Mouse (Mus musculus): ENCODE measurements around the gene Fam78a. TPM values are rescaled to one million over a fixed set of nuclear protein-coding genes. Genes with fewer than 3 reads are reported as not detected.

Gene Fam78a
- polyA plus RNA-seq, 1 experiment from 2014 or later = 26.7 TPM

Small RNAs within 50 kb of the gene (microRNA-seq; reads per million reads assigned to microRNA genes)
- gene Mir7674 = 1.1 reads per million

Other genes starting within 250 kb of the Fam78a start
- not detected in 2 replicates for gene Fibcd1, start 238.9 kb downstream of the Fam78a start, polyA plus RNA-seq (2015; fragmentation: Nextera tagmentation; extraction: Ambion mirVana)
- 0.43 and 0.68 TPM in 2 replicates for gene Lamc3, start 197.6 kb downstream of the Fam78a start, polyA plus RNA-seq (2015; fragmentation: Nextera tagmentation; extraction: Ambion mirVana)
- gene Aif1l, start 134.7 kb downstream of the Fam78a start, polyA plus RNA-seq (2015; fragmentation: Nextera tagmentation; extraction: Ambion mirVana) = 45.9 and 46.7 TPM in 2 replicates
- gene Nup214, start 110.4 kb downstream of the Fam78a start, polyA plus RNA-seq (2015; fragmentation: Nextera tagmentation; extraction: Ambion mirVana) = 54.7 and 55.1 TPM in 2 replicates
- 15.9 and 16.1 TPM in 2 replicates for gene Plpp7, start 10.7 kb upstream of the Fam78a start, polyA plus RNA-seq (2015; fragmentation: Nextera tagmentation; extraction: Ambion mirVana)
- gene Prrc2b, start 66.2 kb upstream of the Fam78a start, polyA plus RNA-seq (2015; fragmentation: Nextera tagmentation; extraction: Ambion mirVana) = 21.0 and 34.8 TPM in 2 replicates
- gene Pomt1, start 151.7 kb upstream of the Fam78a start, polyA plus RNA-seq (2015; fragmentation: Nextera tagmentation; extraction: Ambion mirVana) = 15.4 and 18.0 TPM in 2 replicates
- gene Uck1, start 175.3 kb upstream of the Fam78a start, polyA plus RNA-seq (2015; fragmentation: Nextera tagmentation; extraction: Ambion mirVana) = 32.9 and 49.0 TPM in 2 replicates
- 21.7 and 26.4 TPM in 2 replicates for gene Golga2, start 202.5 kb upstream of the Fam78a start, polyA plus RNA-seq (2015; fragmentation: Nextera tagmentation; extraction: Ambion mirVana)
- gene Swi5, start 203.2 kb upstream of the Fam78a start, polyA plus RNA-seq (2015; fragmentation: Nextera tagmentation; extraction: Ambion mirVana) = 275 and 299 TPM in 2 replicates